In genomic region chr6:147525236-147525635, GRCm38 (mm10) we compare ENCODE assay signal across 14 mouse cellular contexts. TPM values are rescaled to one million over a fixed set of nuclear protein-coding genes. Genes with fewer than 3 reads are reported as not detected.
DNase-seq lines count a peak whose midpoint lies in the region.
"Had no signal": no experiment of that assay in that cellular context is flagged by ENCODE, and none has a peak within 500 bp of the region (broad histone marks: within the 10 kb centered on the region; RNA-seq: fewer than 3 reads in every experiment).

No protein-coding gene starts in this region.

- peak; percentile 31 for DNase-seq in adrenal gland, adult 2 months
- DNase-seq in adrenal gland, postnatal 25 days, result no peak
- DNase-seq in adrenal gland, postnatal 10 days, result peak; percentile 13
- no peak for DNase-seq in adrenal gland, postnatal 4 days (ENCODE audit: low spot score in 2 of 2)
- peak; percentile 38 for DNase-seq in adipocyte (ENCODE audit: low spot score)
- DNase-seq in T-cell, adult 2 months (ENCODE audit: low spot score), result no peak
- DNase-seq: B cell, adult 2 months; cerebellum, adult 11 months; cerebellum, adult 18-20 months; cerebellum, adult 8-10 months; cerebellum, adult 9-11 months; cerebellum, postnatal 14 days; cerebellum, postnatal 36 days; embryo, embryonic 11 days had no signal

RNA-seq across cellular contexts. Expression of gene Ccdc91, which starts 49.6 kb away (rescaled TPM):
- 10 to 100 TPM; 57.3 to 64.0 TPM for total RNA-seq in adrenal gland, adult 2 months (2021)
- polyA plus RNA-seq in adrenal gland, adult 2 months (2012; rRNA removed), result 34.5 and 37.9 TPM in 2 replicates
- total RNA-seq in adrenal gland, postnatal 25 days (2021), result 58.2 and 60.0 TPM in 2 replicates
- total RNA-seq in adrenal gland, postnatal 10 days (2021), result 10 to 100 TPM; 29.2 to 33.3 TPM
- 10 to 100 TPM; 29.9 to 34.1 TPM for total RNA-seq in adrenal gland, postnatal 4 days (2021)

Comparison
In these comparisons a context has a peak if more than half of its experiments do, and no peak if none do; other contexts are left out.
1. DNase-seq: peak in adrenal gland, adult 2 months (single experiment), adrenal gland, postnatal 10 days (single experiment) and adipocyte (single experiment); none in adrenal gland, postnatal 25 days (single experiment), adrenal gland, postnatal 4 days (0 of 2) and T-cell, adult 2 months (single experiment).